Mouse (Mus musculus) forebrain, embryonic 16.5 days (tissue): ENCODE measurements around the gene C5ar2. TPM values are rescaled to one million over a fixed set of nuclear protein-coding genes. Genes with fewer than 3 reads are reported as not detected.

Experiments
- ATAC-seq: fragments of 200-750 bp; cut with Nextera tagmentation; 2 replicates; pipeline ENCODE4 v1.8.0; 2017; ENCODE audit warnings: mild to moderate bottlenecking, moderate library complexity
- H3K27ac ChIP-seq: fragments of 300-500 bp; sonication (generic); 2 replicates; pipeline ENCODE4 v1.5.1; 2014; ENCODE audit warnings: low read length, control low read depth
- H3K27me3 ChIP-seq: fragments of 300-500 bp; sonication (generic); replicated peaks from 2 replicates; pipeline ENCODE4 v1.6.1; 2014; ENCODE audit warnings: low read length; ENCODE audit not compliant: control insufficient read depth, insufficient read depth
- H3K36me3 ChIP-seq: fragments of 300-500 bp; sonication (generic); 2 replicates; pipeline ENCODE4 v1.6.1; 2014; ENCODE audit not compliant: control insufficient read depth, insufficient read depth
- H3K4me1 ChIP-seq: fragments of 300-500 bp; sonication (generic); replicated peaks from 2 replicates; pipeline ENCODE4 v1.6.1; 2014; ENCODE audit warnings: low read length; ENCODE audit not compliant: control insufficient read depth, insufficient read depth
- H3K4me2 ChIP-seq: fragments of 300-500 bp; sonication (generic); 2 replicates; pipeline ENCODE4 v1.6.1; 2014; ENCODE audit warnings: mild to moderate bottlenecking, low read length, control low read depth
- H3K4me3 ChIP-seq: fragments of 300-500 bp; sonication (generic); replicated peaks from 2 replicates; pipeline ENCODE4 v1.5.1; 2014; ENCODE audit warnings: mild to moderate bottlenecking, low read length, control low read depth
- H3K9ac ChIP-seq: fragments of 300-500 bp; sonication (generic); replicated peaks from 2 replicates; pipeline ENCODE4 v1.6.1; 2014; ENCODE audit warnings: low read depth, low read length, control low read depth
- H3K9me3 ChIP-seq: fragments of 300-500 bp; sonication (generic); 2 replicates; pipeline ENCODE4 v1.6.1; 2016; ENCODE audit warnings: low read length; ENCODE audit not compliant: control insufficient read depth
- WGBS: fragments of 180-500 bp; shearing (Covaris S2); extraction: QIAGEN DNeasy Blood & Tissue Kit; methylation state at CpG from one replicate; pipeline ENCODE4 v1.1.7; 2014; 5-methylcytosine and 5-hydroxymethylcytosine counted together
- polyA plus RNA-seq: library from polyadenylated mRNA; unstranded; fragments of >200 nt; fragmentation: Nextera tagmentation; extraction: Ambion mirVana; gene quantifications from 2 replicates; pipeline ENCODE4 v1.2.1, GENCODE M21; 2015

The C5ar2 gene
- 0.16 TPM in 1 of 2 replicates, not detected in the other for polyA plus RNA-seq

DNA sequence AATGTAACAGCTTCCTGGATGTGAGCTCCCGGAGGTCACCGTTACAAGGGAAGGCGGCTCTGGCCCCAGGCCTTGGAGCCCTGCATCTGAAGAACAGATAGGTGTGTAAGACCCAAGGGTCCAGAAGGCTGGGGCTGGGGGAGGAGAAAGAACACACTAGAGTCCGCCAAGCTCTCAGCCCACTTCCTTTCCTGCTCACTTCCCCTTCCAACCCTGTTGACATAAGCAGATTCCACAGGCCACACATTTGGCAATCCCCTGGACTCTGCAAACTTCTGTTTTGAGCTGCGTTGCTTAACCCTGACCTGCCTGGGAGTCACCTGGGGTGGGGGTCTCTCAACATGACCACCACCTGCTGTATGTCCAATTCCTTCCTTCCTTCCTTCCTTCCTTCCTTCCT is at the start of gene C5ar2:
Gene C5ar2, minus strand, starts transcription at position 88 of the 400 bp plus-strand sequence.
- H3K4me3 ChIP-seq, result no peak within 1 kb of the TSS
- H3K27ac ChIP-seq, result no peak within 1 kb of the TSS
- no peaks in the 10 kb centered on the region for H3K27me3 ChIP-seq
- H3K4me2 ChIP-seq, result no peak within 1 kb of the TSS
- no peaks in the 10 kb centered on the region for H3K36me3 ChIP-seq
- H3K9ac ChIP-seq, result no peak within 1 kb of the TSS
- no peaks in the 10 kb centered on the region for H3K9me3 ChIP-seq
- 87% methylated on average over 5 of the region's 5 CpGs for WGBS
- H3K4me1 ChIP-seq, result no peaks in the 10 kb centered on the region
- no peak for ATAC-seq

DNA sequence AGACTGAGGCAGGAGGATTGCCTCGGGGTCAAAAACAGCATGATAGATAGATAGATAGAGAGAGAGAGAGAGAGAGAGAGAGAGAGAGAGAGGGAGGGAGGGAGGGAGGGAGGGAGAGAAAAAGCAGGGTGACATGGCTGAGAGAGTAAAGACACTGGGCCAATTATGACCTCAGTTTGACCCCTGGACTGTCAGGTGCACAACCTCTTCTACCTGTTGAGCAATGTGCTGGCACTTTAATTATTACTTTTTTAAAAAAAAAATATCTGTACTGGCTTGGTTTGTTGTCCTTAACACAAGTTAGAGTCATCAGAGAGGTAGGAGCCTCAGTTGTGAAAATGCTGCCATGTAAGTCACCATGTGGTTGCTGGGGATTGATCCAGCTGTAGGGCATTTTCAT is 43.8 kb upstream of the C5ar2 start:
- WGBS, result 62% methylated on average over 1 of the region's 1 CpGs
- Histone ChIP-seq H3K4me1 (peaks cover 11% of the 10 kb centered on the region), H3K9ac (no peak overlapping the region), H3K9me3 (no peaks in the 10 kb centered on the region), H3K27me3 (no peaks in the 10 kb centered on the region), H3K36me3 (peaks cover 6% of the 10 kb centered on the region), H3K27ac (no peak overlapping the region), H3K4me3 (no peak overlapping the region), H3K4me2 (no peak overlapping the region)
- no peak for ATAC-seq

DNA sequence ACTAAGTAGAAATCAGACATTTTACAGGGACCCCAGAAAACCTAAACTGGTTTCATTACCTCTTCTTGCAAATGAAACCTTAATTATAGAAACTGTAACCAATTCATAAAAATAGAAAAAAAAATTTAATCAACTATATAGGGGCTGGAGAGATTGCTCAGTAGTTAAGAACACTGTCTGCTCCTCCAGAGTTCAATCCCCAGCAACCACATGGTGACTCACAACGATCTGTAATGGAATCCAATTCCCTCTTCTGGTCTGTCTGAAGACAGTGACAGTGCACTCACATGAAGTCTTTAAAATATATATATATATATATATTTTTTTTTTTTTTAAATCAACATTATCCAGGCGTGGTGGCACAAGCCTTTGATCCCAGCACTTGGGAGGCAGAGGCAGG is 43.1 kb upstream of the C5ar2 start:
- peaks cover 11% of the 10 kb centered on the region for H3K4me1 ChIP-seq
- peak overlapping the region; percentile 66 for H3K9ac ChIP-seq
- H3K4me3 ChIP-seq, result peak overlapping the region; percentile 61

DNA sequence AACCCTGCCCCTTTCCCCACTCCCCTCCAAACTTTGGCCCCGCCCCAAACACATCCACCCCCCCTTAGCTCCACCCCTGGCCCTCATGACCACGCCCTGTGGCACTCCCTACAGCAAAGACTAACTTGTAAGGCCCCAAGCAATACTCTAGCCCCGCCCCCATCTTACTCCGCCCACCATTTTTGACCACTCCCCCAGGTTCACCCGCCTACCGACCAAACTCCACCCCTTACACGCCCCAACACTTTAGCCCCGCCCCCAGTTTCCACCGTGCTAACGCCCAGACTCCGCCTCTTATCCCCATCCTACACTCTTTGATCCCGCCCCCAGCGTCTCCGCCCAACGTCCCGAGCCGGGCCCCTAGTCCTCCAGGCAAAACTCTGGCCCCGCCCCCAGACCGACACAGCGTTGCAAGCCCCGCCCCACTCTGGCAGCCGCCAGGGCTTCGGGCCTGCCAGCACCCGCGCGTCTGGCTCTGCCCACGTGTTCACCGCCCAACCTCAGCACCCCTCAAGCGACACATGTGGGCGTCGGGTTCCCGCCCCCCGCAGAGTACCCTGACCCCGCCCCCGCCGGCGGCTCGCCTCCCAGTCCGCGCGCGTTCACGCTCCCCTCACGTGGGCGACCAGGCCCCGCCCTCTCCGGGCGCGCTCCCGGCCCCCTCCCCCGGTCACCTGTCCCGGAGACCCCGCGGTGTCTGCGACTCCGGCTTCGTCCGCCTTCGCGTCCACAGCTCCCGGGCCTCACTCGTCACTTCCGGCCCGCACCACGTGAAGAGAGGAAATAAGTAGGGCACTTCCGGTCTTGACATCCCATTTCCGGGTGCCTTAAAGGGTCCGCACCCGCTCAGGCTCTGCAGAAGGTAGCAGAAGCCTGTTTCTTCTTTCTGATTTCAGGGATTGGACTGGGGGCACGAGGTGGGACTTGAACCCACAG is 42.3 kb upstream of the C5ar2 start, which contains the start of gene Ccdc9:
Gene Ccdc9, minus strand, starts transcription at position 770 of the 936 bp plus-strand sequence.
- no peaks in the 10 kb centered on the region for H3K9me3 ChIP-seq
- peak within 1 kb of the TSS; percentile 66 for H3K9ac ChIP-seq
- H3K4me2 ChIP-seq, result peak within 1 kb of the TSS; percentile 52
- peak within 1 kb of the TSS; percentile 90 for H3K27ac ChIP-seq
- under 1% methylated on average over 67 of the region's 70 CpGs for WGBS
- ATAC-seq, result peak; percentile 95
- peak within 1 kb of the TSS; percentile 61 for H3K4me3 ChIP-seq
- H3K27me3 ChIP-seq, result no peaks in the 10 kb centered on the region
- H3K4me1 ChIP-seq, result peaks cover 11% of the 10 kb centered on the region
- H3K36me3 ChIP-seq, result peaks cover 7% of the 10 kb centered on the region

More for the DNA sequence above, 43.1 kb upstream of the C5ar2 start:
- no peak for ATAC-seq
- 78% methylated on average over 2 of the region's 2 CpGs for WGBS
- H3K4me2 ChIP-seq, result peak overlapping the region; percentile 52
- H3K36me3 ChIP-seq, result peaks cover 6% of the 10 kb centered on the region
- no peaks in the 10 kb centered on the region for H3K9me3 ChIP-seq
- peak overlapping the region; percentile 90 for H3K27ac ChIP-seq
- H3K27me3 ChIP-seq, result no peaks in the 10 kb centered on the region

DNA sequence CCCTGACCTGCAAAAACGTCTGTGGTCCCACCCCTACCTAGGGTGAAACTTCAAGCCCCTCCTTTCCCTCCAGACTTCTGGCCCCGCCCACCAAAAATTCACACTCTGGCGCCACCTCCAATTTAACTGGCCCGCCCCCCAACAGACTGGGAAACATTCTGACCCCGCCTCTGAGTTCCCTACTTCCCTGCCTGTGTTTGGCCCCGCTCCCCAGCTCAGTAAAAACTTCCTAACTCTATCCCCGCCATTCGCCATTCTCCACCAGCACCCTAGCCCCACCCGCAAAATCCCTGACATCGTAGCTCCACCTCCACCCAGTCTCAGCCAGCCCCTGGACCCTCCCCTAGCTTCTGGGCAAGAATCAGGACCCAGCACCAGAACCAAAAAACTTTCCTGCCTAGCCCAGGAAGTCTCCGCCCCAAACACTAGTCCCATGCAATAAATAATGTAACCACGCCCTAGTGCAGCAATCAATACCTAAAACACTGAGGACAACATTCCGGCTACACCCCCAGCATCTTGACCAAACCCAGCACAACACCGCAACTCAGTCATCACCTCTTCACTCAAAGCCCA is 41.6 kb upstream of the C5ar2 start:
- peaks cover 11% of the 10 kb centered on the region for H3K36me3 ChIP-seq

DNA sequence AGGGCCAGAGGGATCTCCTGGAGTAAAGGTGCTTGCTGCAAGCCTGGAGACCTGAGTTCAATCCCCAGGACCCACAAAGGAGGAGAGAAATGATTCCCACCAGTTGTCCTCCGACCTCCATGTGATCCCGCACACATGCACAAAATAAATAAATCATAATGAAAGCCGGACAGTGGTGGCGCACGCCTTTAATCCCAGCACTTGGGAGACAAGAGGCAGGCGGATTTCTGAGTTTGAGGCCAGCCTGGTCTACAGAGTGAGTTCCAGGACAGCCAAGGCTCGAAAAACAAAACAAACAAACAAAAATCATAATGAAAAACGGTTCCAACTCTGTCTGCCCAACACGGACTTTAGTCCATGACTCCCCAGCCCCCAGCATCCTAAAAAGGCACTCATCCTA is 41.0 kb upstream of the C5ar2 start:
- H3K27me3 ChIP-seq, result no peaks in the 10 kb centered on the region
- ATAC-seq, result no peak
- no peak overlapping the region for H3K4me3 ChIP-seq
- peaks cover 11% of the 10 kb centered on the region for H3K4me1 ChIP-seq
- H3K9me3 ChIP-seq, result no peaks in the 10 kb centered on the region
- 73% methylated on average over 9 of the region's 9 CpGs for WGBS
- H3K4me2 ChIP-seq, result no peak overlapping the region
- no peak overlapping the region for H3K9ac ChIP-seq
- no peak overlapping the region for H3K27ac ChIP-seq
- H3K36me3 ChIP-seq, result peaks cover 11% of the 10 kb centered on the region

More for the DNA sequence above, 41.6 kb upstream of the C5ar2 start:
- H3K4me2 ChIP-seq, result peak overlapping the region; percentile 52
- H3K4me3 ChIP-seq, result peak overlapping the region; percentile 61
- whole genome bisulfite sequencing, result 3% methylated on average over 14 of the region's 14 CpGs
- peaks cover 11% of the 10 kb centered on the region for H3K4me1 ChIP-seq
- H3K27ac ChIP-seq, result no peak overlapping the region
- peak; percentile 24 for ATAC-seq
- H3K27me3 ChIP-seq, result no peaks in the 10 kb centered on the region
- no peaks in the 10 kb centered on the region for H3K9me3 ChIP-seq
- H3K9ac ChIP-seq, result no peak overlapping the region

DNA sequence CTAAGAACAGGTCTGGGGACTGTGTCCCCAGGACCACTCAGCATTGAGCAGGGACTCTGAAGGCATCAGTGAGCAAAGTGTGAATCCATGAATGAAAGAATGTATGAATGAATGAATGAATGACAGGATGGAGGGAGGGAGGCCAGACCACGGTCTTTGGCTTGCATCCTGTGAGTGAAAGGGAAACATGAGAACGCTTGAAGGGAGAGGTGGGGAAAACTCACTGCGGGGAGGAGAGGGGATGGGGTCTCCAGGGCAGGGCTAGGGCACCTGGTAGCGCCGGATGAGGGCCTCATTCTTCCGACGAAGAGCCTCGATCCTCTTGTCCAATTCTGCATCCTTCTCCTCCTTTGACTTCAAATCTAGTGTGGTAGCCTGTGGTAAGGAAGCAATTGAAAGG is 40.0 kb upstream of the C5ar2 start:
- no peaks in the 10 kb centered on the region for H3K27me3 ChIP-seq
- WGBS, result 86% methylated on average over 8 of the region's 8 CpGs
- H3K9ac ChIP-seq, result no peak overlapping the region
- no peak overlapping the region for H3K4me2 ChIP-seq
- peaks cover 11% of the 10 kb centered on the region for H3K36me3 ChIP-seq
- ATAC-seq, result no peak
- no peaks in the 10 kb centered on the region for H3K9me3 ChIP-seq
- H3K27ac ChIP-seq, result no peak overlapping the region
- peaks cover 11% of the 10 kb centered on the region for H3K4me1 ChIP-seq
- H3K4me3 ChIP-seq, result no peak overlapping the region

DNA sequence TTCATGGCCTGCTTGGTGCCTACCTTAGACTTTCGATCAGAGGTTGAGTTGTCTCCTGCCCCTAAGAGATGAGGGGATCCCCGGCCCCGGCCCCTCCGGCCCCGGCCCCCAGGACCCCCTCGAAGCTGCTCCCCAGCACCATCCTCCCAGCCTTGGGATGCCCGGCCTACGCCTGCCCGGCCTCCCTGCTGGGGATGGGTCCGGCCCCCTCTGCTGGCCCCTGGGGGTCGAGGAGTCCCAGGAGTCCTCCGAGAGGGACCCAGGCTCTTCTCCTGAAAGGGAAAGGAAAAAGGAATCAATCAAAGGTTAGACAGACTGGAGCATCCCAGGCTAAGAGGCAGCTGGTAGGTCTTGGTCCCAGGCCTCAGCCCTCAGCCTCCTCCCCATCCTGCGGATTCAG is 38.4 kb upstream of the C5ar2 start:
- Histone ChIP-seq H3K9ac (no peak overlapping the region), H3K36me3 (peaks cover 14% of the 10 kb centered on the region), H3K27ac (no peak overlapping the region), H3K9me3 (no peaks in the 10 kb centered on the region), H3K27me3 (no peaks in the 10 kb centered on the region), H3K4me1 (peaks cover 11% of the 10 kb centered on the region), H3K4me3 (no peak overlapping the region), H3K4me2 (no peak overlapping the region)
- 97% methylated on average over 13 of the region's 13 CpGs for WGBS
- ATAC-seq, result no peak

DNA sequence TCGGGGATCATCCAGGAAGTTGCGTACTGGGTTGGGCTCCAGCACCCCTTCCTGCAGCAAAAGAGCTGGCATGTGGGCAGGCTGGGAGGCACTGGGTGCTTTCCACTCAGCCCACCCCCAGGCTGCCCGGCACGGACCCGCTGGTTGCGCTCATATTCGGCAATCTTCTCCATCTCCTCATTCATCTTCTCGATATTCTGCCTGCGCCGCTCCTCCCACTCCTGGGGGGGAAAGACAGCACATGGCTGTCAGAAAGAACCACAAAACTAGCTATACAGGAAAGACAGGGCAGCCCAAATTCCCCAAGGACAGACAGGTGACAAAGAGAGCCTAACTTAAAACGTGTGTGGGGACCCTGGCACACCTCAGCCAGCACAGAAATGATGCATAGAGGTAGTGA is 36.8 kb upstream of the C5ar2 start:
- 95% methylated on average over 11 of the region's 11 CpGs for WGBS
- H3K27ac ChIP-seq, result no peak overlapping the region
- no peak overlapping the region for H3K4me2 ChIP-seq
- H3K27me3 ChIP-seq, result no peaks in the 10 kb centered on the region
- no peaks in the 10 kb centered on the region for H3K9me3 ChIP-seq
- no peak overlapping the region for H3K4me3 ChIP-seq
- no peak overlapping the region for H3K9ac ChIP-seq
- peaks cover 6% of the 10 kb centered on the region for H3K4me1 ChIP-seq
- ATAC-seq, result no peak
- peaks cover 21% of the 10 kb centered on the region for H3K36me3 ChIP-seq
